Mouse (Mus musculus) limb, embryonic 15.5 days (tissue): ENCODE results near the gene Sf3a1. TPM values are rescaled to one million over a fixed set of nuclear protein-coding genes. Genes with fewer than 3 reads are reported as not detected.
A peak's percentile ranks its signal among the peaks of the same experiment; 100 is the strongest.
"Not testable (repeated sequence)": the region's sequence is repeated elsewhere in the genome, so short reads cannot be mapped to it uniquely, and the experiment has no call there.

Experiments used
- ATAC-seq: fragments of 200-750 bp; cut with Nextera tagmentation; 2 replicates; pipeline ENCODE4 v1.8.0; 2017; ENCODE audit warnings: low read depth, moderate TSS enrichment; ENCODE audit not compliant: insufficient number of reproducible peaks, low FRiP score, low TSS enrichment
- H3K27ac ChIP-seq: fragments of 300-500 bp; sonication (generic); 2 replicates; pipeline ENCODE4 v1.5.1; 2015; ENCODE audit warnings: moderate library complexity, mild to moderate bottlenecking, inconsistent platforms
- H3K27me3 ChIP-seq: fragments of 300-500 bp; sonication (generic); 2 replicates; pipeline ENCODE4 v1.6.1; 2015; ENCODE audit warnings: inconsistent platforms
- H3K36me3 ChIP-seq: fragments of 300-500 bp; sonication (generic); 2 replicates; pipeline ENCODE4 v1.6.1; 2015; ENCODE audit warnings: inconsistent platforms
- H3K4me1 ChIP-seq: fragments of 300-500 bp; sonication (generic); 2 replicates; pipeline ENCODE4 v1.6.1; 2015; ENCODE audit warnings: inconsistent platforms
- H3K4me2 ChIP-seq: fragments of 300-500 bp; sonication (generic); 2 replicates; pipeline ENCODE4 v1.6.1; 2015; ENCODE audit warnings: mild to moderate bottlenecking, inconsistent platforms
- H3K4me3 ChIP-seq: fragments of 300-500 bp; sonication (generic); 2 replicates; pipeline ENCODE4 v1.5.1; 2015; ENCODE audit warnings: mild to moderate bottlenecking, inconsistent platforms
- H3K9ac ChIP-seq: fragments of 300-500 bp; sonication (generic); 2 replicates; pipeline ENCODE4 v1.6.1; 2015; ENCODE audit warnings: inconsistent platforms
- H3K9me3 ChIP-seq: fragments of 300-500 bp; sonication (generic); 2 replicates; pipeline ENCODE4 v1.6.1; 2016; ENCODE audit warnings: inconsistent platforms
- WGBS: fragments of 180-500 bp; shearing (Covaris S2); methylation state at CpG from one replicate; pipeline ENCODE4 v1.1.7; 2015; 5-methylcytosine and 5-hydroxymethylcytosine counted together
- polyA plus RNA-seq: library from polyadenylated mRNA; unstranded; fragments of >200 nt; fragmentation: Nextera tagmentation; extraction: Ambion mirVana; gene quantifications from 2 replicates; pipeline ENCODE4 v1.2.1, GENCODE M21; 2015

Sf3a1 gene
- polyA plus RNA-seq, 1 experiment from 2014 or later: 45.2 TPM

DNA sequence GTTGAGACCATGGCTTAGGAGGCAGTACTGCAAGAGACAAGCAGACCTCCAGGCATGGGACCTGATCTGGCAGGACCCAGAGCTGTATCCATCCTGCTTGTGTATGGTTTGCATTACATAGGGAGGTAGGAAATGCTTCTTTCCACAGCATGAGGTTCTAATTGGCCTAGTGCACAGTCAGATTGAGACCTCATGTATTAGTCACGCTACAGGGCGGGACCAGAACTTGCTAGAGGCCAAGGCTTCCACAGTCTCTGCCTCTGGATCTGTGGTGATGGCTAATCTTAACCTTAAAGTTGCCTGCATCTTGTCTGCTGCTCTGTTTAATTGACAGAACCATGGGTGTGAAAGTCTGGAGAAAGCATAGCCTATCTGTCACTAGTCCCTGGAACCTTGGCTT lies 4.6 kb downstream of the Sf3a1 start:
- no peaks in the 10 kb centered on the region for H3K9me3 ChIP-seq
- no peak overlapping the region for H3K27ac ChIP-seq
- 63% methylated on average over 2 of the region's 2 CpGs for WGBS
- peaks cover 22% of the 10 kb centered on the region for H3K4me1 ChIP-seq
- no peaks in the 10 kb centered on the region for H3K27me3 ChIP-seq
- no peak overlapping the region for H3K4me2 ChIP-seq
- no peak overlapping the region for H3K9ac ChIP-seq
- no peak overlapping the region for H3K4me3 ChIP-seq
- ATAC-seq: no peak; the same call in 1 of the 2 replicates
- H3K36me3 ChIP-seq: peaks cover 68% of the 10 kb centered on the region

DNA sequence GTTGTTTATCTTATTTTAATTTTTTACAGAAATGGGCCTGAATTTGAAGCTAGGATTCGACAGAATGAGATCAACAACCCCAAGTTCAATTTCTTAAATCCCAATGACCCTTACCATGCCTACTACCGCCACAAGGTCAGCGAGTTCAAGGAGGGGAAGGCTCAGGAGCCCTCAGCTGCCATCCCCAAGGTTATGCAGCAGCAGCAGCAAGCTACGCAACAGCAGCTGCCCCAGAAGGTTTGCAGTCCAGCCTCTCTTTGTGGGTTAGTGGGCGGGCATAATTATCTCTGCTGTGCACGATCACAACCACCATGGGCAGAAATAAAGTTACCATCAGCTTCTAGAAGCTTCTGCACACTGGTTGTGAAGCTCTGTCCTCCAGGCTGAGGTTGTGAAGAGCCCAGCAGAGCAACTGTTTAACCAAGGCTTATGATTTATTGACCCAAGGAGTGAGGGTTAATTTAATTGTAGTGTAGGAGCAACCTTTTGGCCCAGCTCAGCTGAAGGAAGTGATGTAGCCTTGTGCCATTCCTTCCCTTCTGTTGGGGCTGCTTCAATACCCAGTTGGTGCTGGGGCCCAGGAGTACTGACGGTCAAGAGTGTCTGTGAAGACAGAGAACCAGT lies 6.4 kb downstream of the Sf3a1 start:
- H3K9me3 ChIP-seq: no peaks in the 10 kb centered on the region
- H3K4me3 ChIP-seq: no peak overlapping the region
- peaks cover 11% of the 10 kb centered on the region for H3K4me1 ChIP-seq
- H3K4me2 ChIP-seq: no peak overlapping the region
- H3K27ac ChIP-seq: no peak overlapping the region
- no peak for ATAC-seq
- peaks cover 87% of the 10 kb centered on the region for H3K36me3 ChIP-seq
- WGBS: 89% methylated on average over 7 of the region's 7 CpGs
- H3K27me3 ChIP-seq: no peaks in the 10 kb centered on the region
- H3K9ac ChIP-seq: no peak overlapping the region

DNA sequence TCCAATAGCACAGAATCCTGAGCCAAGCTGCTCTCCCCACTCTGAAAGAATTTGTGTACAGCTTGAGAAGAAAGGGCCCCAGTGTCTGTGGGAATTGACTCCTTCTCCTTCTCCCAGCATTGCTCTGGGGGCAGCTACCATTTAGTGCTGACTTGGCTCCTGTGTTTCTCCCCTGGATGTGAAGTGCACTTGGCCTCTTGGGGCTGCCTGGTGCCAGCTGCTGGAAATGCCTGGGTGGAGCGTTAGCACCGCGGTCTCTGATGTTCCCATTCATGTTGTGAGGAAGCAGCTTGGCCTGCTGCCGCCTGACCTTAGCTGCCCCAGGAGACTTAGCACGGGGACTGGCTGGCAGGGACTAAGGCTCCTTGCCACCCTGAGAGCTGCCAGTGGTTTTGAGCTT lies 14.4 kb downstream of the Sf3a1 start:
- no peaks in the 10 kb centered on the region for H3K9me3 ChIP-seq
- no peak overlapping the region for H3K4me3 ChIP-seq
- H3K9ac ChIP-seq: no peak overlapping the region
- 85% methylated on average over 5 of the region's 5 CpGs for WGBS
- H3K4me1 ChIP-seq: no peaks in the 10 kb centered on the region
- no peak for ATAC-seq
- H3K27me3 ChIP-seq: no peaks in the 10 kb centered on the region
- no peak overlapping the region for H3K27ac ChIP-seq
- H3K36me3 ChIP-seq: peaks cover 98% of the 10 kb centered on the region
- H3K4me2 ChIP-seq: no peak overlapping the region

GRCm38 (mm10) chr11:4177716-4178115 lies 17.6 kb downstream of the Sf3a1 start:
- Histone ChIP-seq H3K4me2 (no peak overlapping the region), H3K36me3 (peaks cover 99% of the 10 kb centered on the region), H3K9me3 (no peaks in the 10 kb centered on the region), H3K4me3 (no peak overlapping the region), H3K27ac (no peak overlapping the region), H3K9ac (no peak overlapping the region), H3K27me3 (no peaks in the 10 kb centered on the region), H3K4me1 (no peaks in the 10 kb centered on the region)
- no peak for ATAC-seq
- 74% methylated on average over 4 of the region's 4 CpGs for WGBS

DNA sequence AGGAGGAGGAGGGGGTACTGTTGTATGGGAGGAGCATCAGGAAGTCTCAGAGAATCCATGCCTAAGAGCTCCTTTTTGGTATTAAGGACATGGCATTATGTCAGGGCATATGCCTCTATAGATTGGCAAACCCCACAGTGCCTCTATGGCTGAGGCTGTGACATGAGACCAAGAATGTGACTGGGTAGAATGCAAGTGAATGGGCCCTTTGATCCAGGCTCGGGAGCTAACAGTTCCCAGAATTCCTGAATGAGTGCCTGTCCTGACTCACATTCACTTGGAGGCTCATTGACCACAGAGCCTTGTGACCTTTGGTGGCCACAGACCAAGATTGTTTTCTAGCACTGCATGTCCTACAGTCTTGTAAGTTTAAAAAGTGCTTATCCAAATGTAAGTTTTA lies 21.9 kb downstream of the Sf3a1 start:
- Histone ChIP-seq H3K4me1 (peaks cover 3% of the 10 kb centered on the region; the same call in 1 of the 2 replicates), H3K27me3 (no peaks in the 10 kb centered on the region), H3K4me3 (no peak overlapping the region), H3K36me3 (peaks cover 61% of the 10 kb centered on the region), H3K27ac (no peak overlapping the region), H3K9ac (no peak overlapping the region), H3K4me2 (no peak overlapping the region), H3K9me3 (no peaks in the 10 kb centered on the region)
- ATAC-seq: no peak
- WGBS: 34% methylated on average over 1 of the region's 1 CpGs

GRCm38 (mm10) chr11:4183511-4183910 lies 23.4 kb downstream of the Sf3a1 start:
- H3K27ac ChIP-seq: no peak overlapping the region
- H3K4me3 ChIP-seq: no peak overlapping the region
- H3K4me1 ChIP-seq: peaks cover 17% of the 10 kb centered on the region
- H3K9ac ChIP-seq: no peak overlapping the region
- no peak overlapping the region for H3K4me2 ChIP-seq
- H3K27me3 ChIP-seq: no peaks in the 10 kb centered on the region
- no peak for ATAC-seq
- H3K9me3 ChIP-seq: no peaks in the 10 kb centered on the region
- peaks cover 47% of the 10 kb centered on the region for H3K36me3 ChIP-seq

DNA sequence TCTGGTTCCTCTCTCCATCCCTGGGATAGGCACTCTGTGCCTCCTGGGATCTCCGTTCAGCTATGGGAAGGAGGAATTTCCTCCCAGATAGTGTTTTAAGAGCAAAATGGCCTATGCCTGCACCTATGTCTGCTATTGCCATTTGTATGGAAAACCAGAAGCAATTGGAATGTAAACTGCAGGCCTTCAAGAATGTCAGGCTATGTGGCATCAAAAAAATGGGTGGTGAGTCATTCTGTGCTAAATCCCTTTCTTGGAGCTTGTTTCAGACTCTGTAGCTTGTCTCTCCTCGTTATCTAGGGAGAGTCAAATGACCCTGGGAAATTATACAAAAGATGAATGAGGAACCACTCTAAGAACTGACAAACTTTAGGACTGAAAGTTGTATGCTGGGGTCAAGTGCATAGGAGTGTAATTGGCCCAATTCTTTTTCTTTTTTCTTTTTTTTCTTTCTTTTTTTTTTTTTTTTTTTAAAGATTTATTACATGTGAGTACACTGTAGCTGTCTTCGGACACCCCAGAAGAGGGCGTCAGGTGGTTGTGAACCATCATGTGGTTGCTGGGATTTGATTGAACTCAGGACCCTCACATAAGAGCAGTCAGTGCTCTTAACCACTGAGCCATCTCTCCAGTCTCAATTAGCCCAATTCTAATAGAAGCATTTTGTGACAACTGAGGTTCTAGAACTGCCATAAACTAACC lies 24.3 kb downstream of the Sf3a1 start:
- H3K36me3 ChIP-seq: peaks cover 38% of the 10 kb centered on the region
- peak overlapping the region; percentile 17; the same call in 1 of the 2 replicates for H3K27ac ChIP-seq
- no peak overlapping the region for H3K4me3 ChIP-seq
- H3K9ac ChIP-seq: no peak overlapping the region
- H3K4me1 ChIP-seq: peaks cover 22% of the 10 kb centered on the region
- no peak overlapping the region for H3K4me2 ChIP-seq
- no peaks in the 10 kb centered on the region for H3K27me3 ChIP-seq
- WGBS: 50% methylated on average over 4 of the region's 4 CpGs
- no peaks in the 10 kb centered on the region for H3K9me3 ChIP-seq
- ATAC-seq: no peak

- H3K4me3 ChIP-seq, H3K27ac ChIP-seq, H3K4me2 ChIP-seq, H3K27me3 ChIP-seq, ATAC-seq, H3K9ac ChIP-seq, H3K9me3 ChIP-seq: not testable (repeated sequence)
- WGBS: 86% methylated on average over 6 of the region's 6 CpGs
- Histone ChIP-seq H3K36me3 (peaks cover 27% of the 10 kb centered on the region), H3K4me1 (peaks cover 29% of the 10 kb centered on the region)
These were observed 25.3 kb downstream of the Sf3a1 start for GRCm38 (mm10) chr11:4185480-4185879.

DNA sequence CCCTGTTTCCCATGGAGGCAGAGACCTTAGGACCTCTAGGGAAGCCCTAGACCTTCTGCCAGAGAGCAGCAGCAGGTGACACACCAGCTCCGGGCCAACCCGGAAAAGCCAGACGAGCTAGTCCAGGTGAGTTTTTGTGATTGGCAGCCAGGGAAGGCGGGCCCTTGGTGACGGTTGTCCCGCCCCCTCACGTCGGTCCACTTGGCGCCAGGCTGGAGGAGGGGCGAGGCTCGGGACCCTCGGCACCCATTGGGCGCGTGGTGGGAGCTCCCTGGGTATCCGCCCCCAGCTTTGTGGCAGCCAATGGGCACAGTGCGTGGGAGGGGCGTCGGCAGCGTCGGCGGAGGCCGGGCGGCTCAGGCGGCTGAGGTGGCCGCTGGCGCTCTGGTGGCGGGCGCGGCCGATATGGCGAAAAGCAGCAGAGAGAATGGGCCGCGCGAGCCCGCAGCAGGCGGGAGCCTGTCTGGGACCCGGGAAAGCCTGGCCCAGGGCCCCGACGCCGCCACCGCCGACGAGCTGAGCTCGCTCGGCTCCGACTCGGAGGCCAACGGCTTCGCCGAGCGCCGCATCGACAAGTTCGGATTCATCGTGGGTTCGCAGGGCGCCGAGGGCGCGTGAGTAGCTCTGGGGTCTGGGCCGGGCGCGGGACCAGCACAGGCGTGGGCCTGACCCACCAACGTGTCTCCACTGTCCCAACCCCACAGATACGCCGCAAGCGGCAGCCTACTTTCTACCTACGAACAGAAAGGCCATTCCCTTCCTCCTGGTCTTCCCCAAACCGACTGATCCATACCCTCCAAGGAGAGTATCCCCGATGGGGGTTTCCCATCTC lies 26.6 kb downstream of the Sf3a1 start, which contains the start of gene Tbc1d10a:
Gene Tbc1d10a (plus strand): TSS at position 304 of the 832 bp plus-strand sequence.
- peak within 1 kb of the TSS; percentile 80 for H3K4me2 ChIP-seq
- peak within 1 kb of the TSS; percentile 88 for H3K27ac ChIP-seq
- H3K9ac ChIP-seq: peak within 1 kb of the TSS; percentile 94
- peak; percentile 97 for ATAC-seq
- H3K4me3 ChIP-seq: peak within 1 kb of the TSS; percentile 91
- no peaks in the 10 kb centered on the region for H3K27me3 ChIP-seq
- WGBS: under 1% methylated on average over 71 of the region's 71 CpGs
- peaks cover 15% of the 10 kb centered on the region for H3K36me3 ChIP-seq
- H3K4me1 ChIP-seq: peaks cover 41% of the 10 kb centered on the region
- no peaks in the 10 kb centered on the region for H3K9me3 ChIP-seq

GRCm38 (mm10) chr11:4187318-4187700 lies 27.2 kb downstream of the Sf3a1 start:
- no peaks in the 10 kb centered on the region for H3K27me3 ChIP-seq
- H3K4me1 ChIP-seq: peaks cover 47% of the 10 kb centered on the region
- no peak for ATAC-seq
- no peaks in the 10 kb centered on the region for H3K9me3 ChIP-seq
- WGBS: 5% methylated on average over 9 of the region's 9 CpGs
- H3K4me3 ChIP-seq: peak overlapping the region; percentile 91
- H3K9ac ChIP-seq: peak overlapping the region; percentile 94
- 0 out of 2 replicates have a peak overlapping the region, but pooled peaks have one; percentile 88 for H3K27ac ChIP-seq
- peak overlapping the region; percentile 80 for H3K4me2 ChIP-seq
- peaks cover 10% of the 10 kb centered on the region for H3K36me3 ChIP-seq

GRCm38 (mm10) chr11:4189182-4189581 lies 29.0 kb downstream of the Sf3a1 start:
- Histone ChIP-seq H3K4me1 (peaks cover 57% of the 10 kb centered on the region), H3K9ac (no peak overlapping the region), H3K9me3 (no peaks in the 10 kb centered on the region), H3K4me2 (no peak overlapping the region), H3K27me3 (no peaks in the 10 kb centered on the region), H3K27ac (no peak overlapping the region), H3K36me3 (no peaks in the 10 kb centered on the region), H3K4me3 (no peak overlapping the region)
- ATAC-seq: no peak
- 79% methylated on average over 6 of the region's 6 CpGs for WGBS

DNA sequence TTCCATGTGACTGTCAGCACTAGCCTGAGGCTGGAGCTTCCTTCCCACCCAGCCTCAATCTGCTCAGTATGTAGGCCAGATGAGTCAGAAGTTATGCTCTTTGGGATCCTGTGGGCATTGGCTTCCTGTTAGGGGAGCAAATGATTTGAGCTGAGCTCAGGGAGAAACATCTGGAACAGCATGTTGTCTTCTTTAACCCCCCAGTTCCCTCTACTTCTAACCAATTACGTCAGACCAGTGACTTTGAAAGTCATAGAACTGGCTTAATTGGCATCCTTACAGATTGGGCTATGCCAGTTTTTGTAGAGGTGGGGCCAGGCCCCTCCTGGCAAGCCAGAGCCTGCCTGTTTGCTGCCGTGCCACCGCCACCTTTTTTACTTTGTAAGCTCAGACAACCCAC lies 30.5 kb downstream of the Sf3a1 start:
- H3K4me1 ChIP-seq: peaks cover 57% of the 10 kb centered on the region
- H3K27me3 ChIP-seq: no peaks in the 10 kb centered on the region
- WGBS: 43% methylated on average over 3 of the region's 3 CpGs
- H3K4me2 ChIP-seq: 0 out of 2 replicates have a peak overlapping the region, but pooled peaks have one; percentile 15
- 0 out of 2 replicates have a peak, but pooled peaks cover 6% of the 10 kb centered on the region for H3K36me3 ChIP-seq
- H3K27ac ChIP-seq: peak overlapping the region; percentile 79
- H3K9me3 ChIP-seq: no peaks in the 10 kb centered on the region
- no peak for ATAC-seq
- H3K4me3 ChIP-seq: no peak overlapping the region
- no peak overlapping the region for H3K9ac ChIP-seq
